Mouse (Mus musculus): ENCODE measurements at regions not wholly inside any gene's neighbourhood (a gene's known extent, or its start where the extent isn't known, plus 50 kb on each side); places are given as distances from the start of the nearest gene placed in this dataset.
A peak's percentile ranks its signal among the peaks of the same experiment; 100 is the strongest.

- Histone ChIP-seq H3K9ac (replicated peaks; ENCODE audit: low read depth) (no peak overlapping the region), H3K27me3 (replicated peaks; ENCODE audit: insufficient read depth, low read length) (no peaks in the 10 kb centered on the region), H3K9me3 (ENCODE audit: low read length) (no peaks in the 10 kb centered on the region), H3K36me3 (ENCODE audit: insufficient read depth, low read length) (no peaks in the 10 kb centered on the region), H3K4me3 (ENCODE audit: low read depth, low read length) (no peak overlapping the region), H3K4me1 (ENCODE audit: insufficient read depth, low read depth, low read length) (no peaks in the 10 kb centered on the region), H3K4me2 (replicated peaks; ENCODE audit: low read depth, low read length) (no peak overlapping the region), H3K27ac (ENCODE audit: low read length) (no peak overlapping the region)
- 49% methylated on average over 2 of the region's 2 CpGs for WGBS
- ATAC-seq = no peak
- no peak for TF ChIP-seq EP300 (IDR thresholded peaks at IDR 0.05)
- TF ChIP-seq CTCF (IDR thresholded peaks at IDR 0.05) = 0 out of 2 replicates have a peak, but pooled peaks have one; percentile 12
- DNase-seq (ENCODE audit: low spot score) = no peak
Observed at GRCm38 (mm10) chr14:62084047-62084446, 208.3 kb upstream of the Rnaseh2b start.

GRCm38 (mm10) chr14:62088174-62088573 lies 204.2 kb upstream of the Rnaseh2b start:
- H3K27me3 ChIP-seq (replicated peaks; ENCODE audit: insufficient read depth, low read length) = no peaks in the 10 kb centered on the region
- no peak overlapping the region for H3K4me2 ChIP-seq (replicated peaks; ENCODE audit: low read depth, low read length)
- no peak for DNase-seq (ENCODE audit: low spot score)
- no peaks in the 10 kb centered on the region for H3K9me3 ChIP-seq (ENCODE audit: low read length)
- 77% methylated on average over 3 of the region's 3 CpGs for WGBS
- no peak overlapping the region for H3K4me3 ChIP-seq (ENCODE audit: low read depth, low read length)
- no peak overlapping the region for H3K27ac ChIP-seq (ENCODE audit: low read length)
- no peaks in the 10 kb centered on the region for H3K4me1 ChIP-seq (ENCODE audit: insufficient read depth, low read depth, low read length)
- no peak for ATAC-seq
- no peak overlapping the region for H3K9ac ChIP-seq (replicated peaks; ENCODE audit: low read depth)
- no peaks in the 10 kb centered on the region for H3K36me3 ChIP-seq (ENCODE audit: insufficient read depth, low read length)
- TF ChIP-seq CTCF (IDR thresholded peaks at IDR 0.05) (no peak), EP300 (IDR thresholded peaks at IDR 0.05) (no peak)

- peak; percentile 9; the same call in 1 of the 2 replicates for ATAC-seq
- no peaks in the 10 kb centered on the region for H3K27me3 ChIP-seq (replicated peaks; ENCODE audit: insufficient read depth, low read length)
- H3K4me1 ChIP-seq (ENCODE audit: insufficient read depth, low read depth, low read length) = no peaks in the 10 kb centered on the region
- no peaks in the 10 kb centered on the region for H3K9me3 ChIP-seq (ENCODE audit: low read length)
- no peak overlapping the region for H3K4me2 ChIP-seq (replicated peaks; ENCODE audit: low read depth, low read length)
- TF ChIP-seq CTCF (IDR thresholded peaks at IDR 0.05) (no peak), EP300 (IDR thresholded peaks at IDR 0.05) (0 out of 2 replicates have a peak, but pooled peaks have one; percentile 17)
- no peak overlapping the region for H3K9ac ChIP-seq (replicated peaks; ENCODE audit: low read depth)
- H3K36me3 ChIP-seq (ENCODE audit: insufficient read depth, low read length) = no peaks in the 10 kb centered on the region
- H3K4me3 ChIP-seq (ENCODE audit: low read depth, low read length) = no peak overlapping the region
- 53% methylated on average over 3 of the region's 3 CpGs for WGBS
- DNase-seq (ENCODE audit: low spot score) = no peak
- H3K27ac ChIP-seq (ENCODE audit: low read length) = no peak overlapping the region
Observed at GRCm38 (mm10) chr14:62117532-62117931, 174.9 kb upstream of the Rnaseh2b start.

- WGBS = 17% methylated on average over 2 of the region's 2 CpGs
- Histone ChIP-seq H3K4me1 (ENCODE audit: insufficient read depth, low read depth, low read length) (no peaks in the 10 kb centered on the region), H3K9ac (replicated peaks; ENCODE audit: low read depth) (no peak overlapping the region), H3K36me3 (ENCODE audit: insufficient read depth, low read length) (no peaks in the 10 kb centered on the region), H3K27ac (ENCODE audit: low read length) (no peak overlapping the region), H3K4me3 (ENCODE audit: low read depth, low read length) (no peak overlapping the region), H3K4me2 (replicated peaks; ENCODE audit: low read depth, low read length) (no peak overlapping the region), H3K9me3 (ENCODE audit: low read length) (no peaks in the 10 kb centered on the region), H3K27me3 (replicated peaks; ENCODE audit: insufficient read depth, low read length) (no peaks in the 10 kb centered on the region)
- TF ChIP-seq EP300 (IDR thresholded peaks at IDR 0.05) (peak; percentile 46; the same call in 1 of the 2 replicates), CTCF (IDR thresholded peaks at IDR 0.05) (no peak)
- DNase-seq (ENCODE audit: low spot score) (peak; percentile 64), ATAC-seq (peak; percentile 62)
Observed at GRCm38 (mm10) chr14:62118542-62118953, 173.8 kb upstream of the Rnaseh2b start.

GRCm38 (mm10) chr14:62128918-62129317 lies 163.5 kb upstream of the Rnaseh2b start:
- H3K4me2 ChIP-seq (replicated peaks; ENCODE audit: low read depth, low read length) = no peak overlapping the region
- 85% methylated on average over 6 of the region's 6 CpGs for WGBS
- DNase-seq (ENCODE audit: low spot score) (no peak), ATAC-seq (no peak)
- H3K4me3 ChIP-seq (ENCODE audit: low read depth, low read length) = no peak overlapping the region
- no peaks in the 10 kb centered on the region for H3K27me3 ChIP-seq (replicated peaks; ENCODE audit: insufficient read depth, low read length)
- TF ChIP-seq CTCF (IDR thresholded peaks at IDR 0.05) (no peak), EP300 (IDR thresholded peaks at IDR 0.05) (no peak)
- no peak overlapping the region for H3K9ac ChIP-seq (replicated peaks; ENCODE audit: low read depth)
- H3K9me3 ChIP-seq (ENCODE audit: low read length) = no peaks in the 10 kb centered on the region
- no peaks in the 10 kb centered on the region for H3K4me1 ChIP-seq (ENCODE audit: insufficient read depth, low read depth, low read length)
- no peak overlapping the region for H3K27ac ChIP-seq (ENCODE audit: low read length)
- H3K36me3 ChIP-seq (ENCODE audit: insufficient read depth, low read length) = no peaks in the 10 kb centered on the region

- Histone ChIP-seq H3K36me3 (ENCODE audit: insufficient read depth, low read length) (no peaks in the 10 kb centered on the region), H3K4me3 (ENCODE audit: low read depth, low read length) (no peak overlapping the region), H3K9ac (replicated peaks; ENCODE audit: low read depth) (no peak overlapping the region), H3K9me3 (ENCODE audit: low read length) (no peaks in the 10 kb centered on the region), H3K4me1 (ENCODE audit: insufficient read depth, low read depth, low read length) (no peaks in the 10 kb centered on the region), H3K27ac (ENCODE audit: low read length) (no peak overlapping the region), H3K4me2 (replicated peaks; ENCODE audit: low read depth, low read length) (no peak overlapping the region), H3K27me3 (replicated peaks; ENCODE audit: insufficient read depth, low read length) (no peaks in the 10 kb centered on the region)
- DNase-seq (ENCODE audit: low spot score) (peak; percentile 60), ATAC-seq (peak; percentile 81)
- WGBS = 33% methylated on average over 8 of the region's 8 CpGs
- TF ChIP-seq EP300 (IDR thresholded peaks at IDR 0.05) (peak; percentile 51), CTCF (IDR thresholded peaks at IDR 0.05) (no peak)
Observed at GRCm38 (mm10) chr14:62132353-62132816, 160.0 kb upstream of the Rnaseh2b start.

DNA sequence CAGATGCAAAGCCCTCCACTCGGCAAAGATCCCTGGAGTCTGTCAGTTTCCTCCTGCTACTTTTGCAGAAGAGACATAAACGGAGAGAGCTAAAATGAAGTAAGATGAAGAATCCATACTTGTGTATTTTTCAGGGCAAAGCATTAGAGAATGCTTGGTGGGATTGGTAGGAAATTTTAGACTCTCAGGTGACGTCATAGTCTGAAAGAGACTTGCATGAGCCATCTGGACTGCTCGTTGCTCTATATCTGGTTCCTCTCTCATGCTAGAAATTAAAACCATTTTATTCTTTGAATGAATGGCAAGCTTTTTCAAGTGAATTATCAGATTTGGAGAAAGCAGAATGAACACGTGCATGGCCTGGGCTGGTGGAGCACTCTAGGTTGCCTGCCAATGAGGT lies 154.4 kb upstream of the Rnaseh2b start:
- TF ChIP-seq CTCF (IDR thresholded peaks at IDR 0.05) (no peak), EP300 (IDR thresholded peaks at IDR 0.05) (no peak)
- DNase-seq (ENCODE audit: low spot score) (no peak), ATAC-seq (no peak)
- Histone ChIP-seq H3K36me3 (ENCODE audit: insufficient read depth, low read length) (no peaks in the 10 kb centered on the region), H3K4me3 (ENCODE audit: low read depth, low read length) (no peak overlapping the region), H3K9ac (replicated peaks; ENCODE audit: low read depth) (no peak overlapping the region), H3K4me2 (replicated peaks; ENCODE audit: low read depth, low read length) (no peak overlapping the region), H3K9me3 (ENCODE audit: low read length) (no peaks in the 10 kb centered on the region), H3K27me3 (replicated peaks; ENCODE audit: insufficient read depth, low read length) (no peaks in the 10 kb centered on the region), H3K4me1 (ENCODE audit: insufficient read depth, low read depth, low read length) (no peaks in the 10 kb centered on the region), H3K27ac (ENCODE audit: low read length) (no peak overlapping the region)
- 70% methylated on average over 5 of the region's 5 CpGs for WGBS
